14 mouse cellular contexts compared by ENCODE assay signal in genomic region chr15:87437611-87438010, GRCm38 (mm10).
"Had no signal": no experiment of that assay in that cellular context is flagged by ENCODE, and none has a peak within 500 bp of the region (broad histone marks: within the 10 kb centered on the region; RNA-seq: fewer than 3 reads in every experiment).

No protein-coding gene starts in this region.

- DNase-seq: lung, adult 18-20 months; lung, embryonic 14.5 days; lung, postnatal 10 days; lung, postnatal 36 days; thymus, adult 18-20 months; thymus, postnatal 14 days; thymus, postnatal 36 days had no signal

- H3K27ac ChIP-seq: macrophage; midbrain, embryonic 13.5 days; midbrain, embryonic 15.5 days; neural tube, embryonic 12.5 days; stomach, embryonic 15.5 days; stomach, postnatal 0 days had no signal

- ATAC-seq: midbrain, embryonic 13.5 days; midbrain, embryonic 15.5 days had no signal

- H3K4me3 ChIP-seq: megakaryocyte, embryonic 14.5 days; midbrain, embryonic 13.5 days; midbrain, embryonic 15.5 days; neural tube, embryonic 12.5 days; stomach, embryonic 15.5 days had no signal
